Mouse (Mus musculus): Measurements from ENCODE around the gene Clec11a.

GRCm38 (mm10) chr7:44335031-44335878, 28.6 kb upstream of the Clec11a start:
- TF ChIP-seq GATA1 (IDR thresholded peaks at IDR 0.05; ENCODE audit: low read length) (no peak), TAL1 (IDR thresholded peaks at IDR 0.05; ENCODE audit: low read length) (no peak)

Data from erythroblast, embryonic 14.5 days (primary cell).